Mouse (Mus musculus) kidney, adult 18-20 months (tissue): ENCODE data around the gene Bank1.

Experiments
- DNase-seq: peaks from one replicate; pipeline ENCODE4 v3.0.0; 2021

Bank1 gene

DNA sequence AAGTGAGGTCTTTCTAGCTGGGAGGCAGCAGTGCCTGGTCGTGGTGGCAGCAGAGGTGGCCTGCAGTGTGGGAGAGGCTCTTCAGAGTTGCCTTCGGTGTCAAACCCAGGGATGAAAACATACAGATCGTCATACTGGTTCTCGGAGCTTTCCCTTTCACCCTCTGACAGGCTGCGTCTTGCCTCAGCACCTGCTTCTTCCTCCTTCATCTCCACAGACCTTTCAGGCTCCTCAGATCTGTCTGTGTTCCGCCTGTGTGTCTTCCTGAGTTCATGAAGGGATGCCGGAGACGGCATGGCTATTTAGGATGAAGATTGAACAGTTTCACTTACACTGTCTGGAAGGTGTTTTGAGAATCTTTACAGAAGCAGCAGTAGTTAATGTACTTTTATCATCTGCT is 225.6 kb downstream of the Bank1 start:
- no peak for DNase-seq

DNA sequence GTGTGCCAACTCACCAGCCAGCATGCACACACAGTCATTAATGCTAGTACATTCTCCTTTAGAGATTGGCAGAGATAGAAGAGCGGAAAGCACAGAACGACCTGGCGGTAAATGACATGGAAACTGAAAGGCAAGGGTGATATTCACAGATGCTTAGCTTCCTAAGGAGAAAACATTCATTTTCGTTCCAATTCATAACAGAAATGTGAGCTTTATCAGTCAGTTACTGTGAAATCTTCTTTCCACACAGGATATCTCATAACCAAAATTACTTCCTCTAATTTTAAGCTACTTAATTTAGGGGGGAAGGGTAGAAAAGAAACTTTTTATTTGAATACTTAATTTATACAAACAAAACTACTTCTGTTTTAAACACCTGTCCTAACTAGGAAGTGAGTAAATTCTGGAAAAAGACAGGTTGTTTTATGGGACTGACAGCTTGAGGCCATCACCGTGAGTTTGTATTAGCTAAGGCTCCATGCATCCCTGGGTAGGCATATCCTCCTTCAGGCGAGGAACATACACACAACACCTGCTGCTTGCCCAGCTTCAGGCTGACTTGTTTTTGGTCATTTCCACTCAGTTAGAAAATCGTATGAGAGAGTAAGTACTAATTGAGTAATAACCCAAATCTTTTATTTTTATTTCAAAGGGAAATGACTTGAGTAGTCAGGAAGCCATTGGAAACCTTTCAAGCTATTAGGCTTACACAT is 238.8 kb downstream of the Bank1 start:
- no peak for DNase-seq

DNA sequence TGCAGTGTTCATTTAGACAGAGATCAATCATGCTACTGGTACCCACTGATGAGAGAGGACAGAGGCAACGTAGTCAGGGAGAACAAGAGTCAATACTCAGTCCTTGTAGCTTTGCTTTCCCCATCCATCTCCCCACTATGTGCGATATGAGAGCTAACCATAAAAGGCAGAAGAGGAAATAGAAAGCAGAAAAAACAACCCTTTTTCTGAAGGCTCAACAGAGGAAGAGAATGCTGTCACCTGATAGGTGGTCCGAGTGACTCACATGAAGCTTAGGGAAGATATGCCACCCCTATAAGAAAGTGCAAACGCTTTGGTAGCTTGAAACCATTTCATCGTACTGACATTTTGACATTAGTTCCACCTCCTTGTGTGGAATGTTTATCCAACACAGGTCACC is 239.4 kb downstream of the Bank1 start:
- no peak for DNase-seq

DNA sequence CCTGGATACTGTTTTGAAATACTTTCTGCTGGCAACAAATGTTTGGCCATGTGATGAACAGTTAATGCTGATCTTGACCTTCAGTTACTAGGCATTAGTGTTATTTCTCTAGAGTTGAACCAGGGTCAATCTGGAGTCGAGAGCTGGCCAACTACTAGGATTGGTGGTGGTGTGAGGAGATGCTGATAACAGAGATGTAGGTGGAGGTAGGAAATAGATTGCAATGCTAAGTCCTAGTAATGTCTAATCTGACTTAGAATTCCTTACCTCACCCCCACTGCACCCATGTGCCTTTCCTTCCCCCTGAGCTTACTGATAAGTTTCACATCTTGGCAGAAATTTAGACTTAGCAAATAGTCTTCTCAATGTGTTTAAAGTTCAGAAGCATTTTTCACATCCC is 240.8 kb downstream of the Bank1 start:
- no peak for DNase-seq

DNA sequence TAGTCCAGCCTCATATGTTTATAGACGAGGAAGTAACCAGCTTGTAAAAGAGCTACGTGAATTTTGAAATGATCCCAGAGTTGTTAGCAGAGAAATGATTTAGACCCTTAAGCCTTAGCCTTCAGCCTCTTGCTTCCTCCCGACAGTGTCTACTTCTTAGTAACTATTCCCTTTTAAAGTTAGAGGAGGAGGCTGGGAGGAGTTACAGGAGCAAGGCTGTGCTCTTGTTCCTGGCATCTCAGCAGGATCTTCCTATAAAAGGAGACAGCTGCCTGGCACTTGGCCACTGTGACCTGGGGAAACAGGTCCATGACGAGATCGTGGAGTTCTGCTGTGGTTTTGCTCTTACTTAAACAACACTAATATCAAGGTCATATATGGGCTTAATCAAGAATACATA is 241.8 kb downstream of the Bank1 start:
- peak; percentile 13 for DNase-seq

DNA sequence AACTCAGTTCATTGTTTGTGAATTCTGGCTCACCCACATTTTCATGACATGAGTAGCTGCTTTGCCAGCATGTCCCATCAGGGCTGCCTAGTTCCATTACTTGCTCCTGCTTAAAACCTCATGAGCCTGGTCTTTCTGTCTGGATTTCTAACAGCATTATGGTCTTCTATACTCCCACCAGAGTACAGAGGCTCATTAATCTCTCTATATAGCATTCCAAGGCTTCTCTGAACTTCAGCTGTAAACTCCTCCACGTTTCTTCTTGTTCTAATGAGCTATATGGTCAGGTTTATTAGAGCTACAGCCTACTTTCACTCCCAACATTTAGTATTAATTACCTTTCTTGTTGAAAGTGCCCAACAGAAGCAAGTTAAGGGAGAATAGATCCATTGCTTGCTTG is 244.6 kb downstream of the Bank1 start:
- DNase-seq: no peak

DNA sequence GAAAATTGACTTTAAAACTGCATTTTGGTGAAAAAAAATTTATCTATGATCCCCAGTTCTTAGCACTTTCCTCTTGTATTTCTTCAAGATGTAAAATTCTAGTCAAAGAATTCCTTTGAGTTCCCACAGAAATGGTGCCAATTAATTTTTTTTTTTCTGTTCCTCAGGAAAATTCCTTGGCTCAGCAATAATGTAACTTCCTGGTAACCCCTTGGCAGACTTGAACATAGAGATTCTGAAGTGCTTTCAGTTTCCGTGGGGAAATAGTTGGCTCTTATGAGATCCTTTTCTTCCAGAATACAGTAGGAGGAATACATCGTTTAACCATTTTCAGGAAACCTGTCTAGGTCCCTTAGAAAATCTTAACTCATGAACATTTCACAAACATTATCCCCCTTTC is 247.3 kb downstream of the Bank1 start:
- no peak for DNase-seq

DNA sequence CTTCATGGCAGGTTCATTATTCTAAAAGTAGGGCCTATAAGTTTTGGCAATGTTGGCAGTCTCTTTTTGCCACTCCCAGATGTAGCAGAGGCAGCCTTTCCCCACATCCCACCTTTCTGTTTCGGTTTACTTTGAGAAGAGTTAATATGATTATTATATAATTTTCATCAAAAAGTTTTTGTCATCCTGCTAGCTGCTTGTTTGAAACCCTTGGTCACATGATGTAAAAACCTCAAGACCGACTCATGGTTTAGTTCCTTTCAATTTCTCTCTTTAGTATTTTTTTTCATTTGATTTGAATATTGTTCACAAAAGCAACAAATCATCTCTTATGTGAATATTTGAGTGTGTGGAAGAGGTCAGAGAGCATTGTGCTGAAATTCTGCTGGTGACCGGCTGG is 255.5 kb downstream of the Bank1 start:
- no peak for DNase-seq

DNA sequence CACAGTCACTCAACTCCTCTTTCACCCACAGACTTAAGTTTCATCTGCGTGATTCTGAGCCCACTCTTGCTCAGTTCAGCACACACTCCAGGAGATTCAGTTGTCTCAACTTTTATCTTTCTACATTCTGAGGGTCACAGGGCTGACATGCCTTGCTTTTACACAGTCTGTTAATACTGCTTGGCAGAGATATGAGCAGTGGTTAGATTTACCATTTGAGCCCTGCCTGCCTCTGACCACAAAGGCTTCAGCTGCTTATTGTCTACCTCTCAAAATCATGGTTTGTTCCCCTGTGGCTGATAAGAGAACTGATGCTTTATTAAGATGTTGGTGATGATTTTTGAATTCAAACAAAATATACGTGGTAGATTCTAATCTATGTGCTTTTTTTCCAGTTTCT is 264.0 kb downstream of the Bank1 start:
- no peak for DNase-seq

DNA sequence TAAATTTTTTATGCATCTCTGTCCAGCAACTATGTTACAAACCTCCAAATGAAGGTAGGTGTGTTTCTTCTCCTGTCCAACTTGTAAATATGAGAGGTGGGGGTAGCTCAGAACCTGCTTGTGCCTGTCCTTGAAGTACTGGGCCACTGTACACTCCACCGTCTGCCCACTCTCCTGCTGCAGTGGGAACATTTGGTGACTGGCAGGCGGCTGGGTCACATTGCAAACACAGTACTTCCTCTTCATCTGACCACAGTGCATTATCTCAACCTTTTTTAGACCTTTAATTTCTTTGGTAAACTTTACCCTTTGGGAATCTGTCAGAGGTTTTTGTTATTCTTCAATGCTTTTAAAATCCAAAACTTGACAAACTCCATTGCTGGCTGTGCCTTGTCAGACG is 275.2 kb downstream of the Bank1 start:
- no peak for DNase-seq

DNA sequence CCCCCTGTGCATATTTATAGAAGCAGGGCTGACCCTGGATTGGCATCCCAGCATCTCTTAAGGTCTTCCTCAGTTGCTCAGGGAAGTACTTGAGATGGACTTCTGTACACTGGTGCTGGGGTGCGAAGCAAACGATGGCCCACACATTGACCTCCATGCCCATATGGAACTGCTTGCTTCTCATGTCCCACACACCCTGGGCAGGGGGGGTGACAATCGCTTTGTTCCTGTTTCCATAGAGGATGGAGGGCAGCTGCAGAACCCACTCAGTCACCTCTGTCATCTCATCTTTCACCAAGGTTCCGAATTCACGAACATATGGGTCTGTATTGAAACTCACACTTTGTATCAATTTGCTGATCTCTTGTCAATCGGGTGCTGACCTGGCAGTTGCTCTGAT is 275.7 kb downstream of the Bank1 start:
- no peak for DNase-seq

DNA sequence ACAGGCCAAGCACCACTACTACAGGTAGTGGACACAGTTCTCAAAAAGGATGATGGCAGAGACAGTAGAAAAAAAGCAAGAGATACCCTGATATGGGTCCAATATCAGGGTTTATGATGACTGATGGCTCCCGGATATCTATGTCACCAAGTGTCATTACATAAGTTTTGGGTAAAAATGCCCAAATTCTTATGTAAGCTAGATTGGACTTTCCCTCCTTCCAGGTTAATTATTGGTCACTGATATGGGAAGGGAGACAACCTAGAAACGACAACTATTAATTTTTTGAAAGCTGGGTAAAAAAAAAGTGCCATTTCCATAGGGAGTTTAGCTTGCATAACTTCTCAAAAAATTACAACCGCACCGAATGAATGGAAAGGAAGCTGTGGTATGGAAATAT is 277.8 kb downstream of the Bank1 start:
- no peak for DNase-seq

DNA sequence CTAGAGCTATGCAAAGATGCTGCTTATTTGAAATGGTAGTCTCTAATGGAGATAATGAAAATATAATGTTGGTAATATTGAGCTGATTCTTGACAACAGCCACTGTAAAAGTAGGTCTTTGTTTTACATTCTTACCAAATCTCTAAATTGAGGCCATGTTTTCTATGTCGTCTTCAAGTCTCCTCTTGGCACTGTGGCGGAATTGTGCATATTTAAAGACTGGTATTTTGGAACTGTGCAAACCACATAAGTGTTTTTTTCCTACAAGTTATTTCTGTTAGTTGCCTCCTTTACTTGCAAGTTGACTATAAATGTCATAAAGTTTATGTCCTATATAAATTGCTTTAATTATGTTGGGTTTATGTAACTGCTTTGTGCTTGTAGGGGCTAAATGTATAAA is 280.5 kb downstream of the Bank1 start:
- no peak for DNase-seq

DNA sequence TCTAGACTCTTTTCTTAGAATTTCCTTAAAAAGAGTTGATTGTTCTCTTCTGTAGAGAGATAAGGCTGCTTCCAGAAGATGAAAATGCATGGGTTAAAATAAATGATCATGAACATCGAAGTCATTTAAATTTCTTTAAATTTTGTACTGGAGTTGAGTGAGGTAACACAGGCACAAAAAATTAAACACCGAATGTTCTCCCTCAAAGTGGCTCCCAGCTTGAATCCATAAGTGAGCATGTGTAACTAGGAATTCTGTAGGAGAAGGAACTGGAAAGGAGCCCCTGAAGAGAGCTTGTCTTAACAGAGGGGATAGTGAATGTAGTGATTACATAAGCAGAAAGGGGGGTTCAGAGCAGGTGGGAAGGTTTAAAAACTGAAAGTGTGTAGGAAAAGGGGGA is 285.8 kb downstream of the Bank1 start:
- DNase-seq: no peak

DNA sequence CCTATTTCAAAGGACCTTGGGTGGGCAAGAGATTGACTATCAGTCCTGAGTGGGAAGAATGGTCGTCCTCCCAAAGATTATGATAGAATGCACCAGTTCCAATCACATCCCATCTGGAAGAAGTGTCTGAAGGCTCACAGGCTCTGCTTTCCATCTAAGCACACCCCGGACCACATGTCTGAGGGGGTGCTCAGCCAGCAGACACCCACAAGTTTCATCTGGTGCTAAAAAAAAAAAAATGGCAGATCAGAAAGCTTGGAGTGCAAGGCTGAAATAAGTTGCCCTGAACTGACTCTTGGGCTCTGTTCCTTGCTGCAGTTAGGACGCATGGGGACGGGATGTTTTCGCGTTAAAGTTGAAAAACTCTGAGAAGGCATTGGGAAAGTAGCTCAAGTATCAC is 286.4 kb downstream of the Bank1 start:
- no peak for DNase-seq

DNA sequence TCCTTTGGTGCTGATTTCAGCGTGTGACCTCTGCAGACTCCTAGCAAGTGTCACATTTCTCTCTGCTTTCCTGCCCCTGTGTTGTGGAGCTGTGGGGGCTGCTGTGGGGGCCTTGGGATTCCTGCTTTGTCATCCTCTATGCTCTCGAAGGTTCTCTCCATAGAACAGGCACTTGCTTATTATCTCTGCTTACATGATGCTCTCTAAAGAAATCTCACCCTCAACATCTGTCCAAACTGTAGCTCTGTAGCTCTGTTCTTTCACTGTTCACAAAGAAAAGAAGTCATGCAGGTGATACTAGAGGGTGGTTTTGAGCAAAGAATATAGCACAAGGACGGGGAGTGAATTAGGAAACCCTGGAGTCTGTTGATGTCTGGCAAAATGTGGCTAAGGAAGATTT is 288.6 kb downstream of the Bank1 start:
- no peak for DNase-seq

DNA sequence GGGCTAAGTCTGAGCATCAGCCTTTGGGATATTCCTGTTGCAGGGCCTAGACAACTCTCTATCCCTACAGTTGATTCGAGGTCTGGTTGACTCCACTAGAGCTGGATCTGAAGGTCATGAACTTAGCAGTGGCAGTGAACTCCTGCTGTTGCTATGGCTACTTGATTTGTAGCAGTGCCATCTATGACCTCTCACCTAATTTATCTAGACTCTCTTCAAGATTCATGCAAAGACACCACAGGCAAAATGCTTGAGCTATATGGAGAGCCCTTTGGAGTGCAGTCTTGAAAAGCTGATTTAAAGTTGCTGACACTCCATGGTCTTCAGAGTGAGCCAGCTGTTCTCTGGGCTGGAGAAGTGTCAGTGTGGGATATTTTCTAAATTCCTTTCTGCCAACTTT is 290.1 kb downstream of the Bank1 start:
- DNase-seq: no peak

DNA sequence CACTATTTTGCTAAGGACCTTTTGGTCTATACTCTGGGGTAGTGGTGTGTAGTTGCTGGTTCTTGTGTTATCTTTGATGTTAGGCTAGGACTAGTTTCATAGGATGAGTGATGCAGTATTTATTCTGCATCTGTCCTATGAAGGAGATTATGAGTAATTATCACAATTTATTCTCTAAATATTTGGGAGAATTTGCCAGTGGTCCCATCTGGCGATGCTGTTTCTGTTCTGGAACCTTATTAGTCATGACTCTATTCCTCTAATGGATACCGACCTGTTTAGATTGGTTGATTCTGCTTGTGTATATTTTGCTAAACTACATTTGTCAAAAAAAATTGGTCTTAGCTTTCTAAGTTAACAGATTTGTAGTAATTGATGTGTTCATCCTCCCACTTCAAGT is 301.0 kb downstream of the Bank1 start:
- DNase-seq: no peak

DNA sequence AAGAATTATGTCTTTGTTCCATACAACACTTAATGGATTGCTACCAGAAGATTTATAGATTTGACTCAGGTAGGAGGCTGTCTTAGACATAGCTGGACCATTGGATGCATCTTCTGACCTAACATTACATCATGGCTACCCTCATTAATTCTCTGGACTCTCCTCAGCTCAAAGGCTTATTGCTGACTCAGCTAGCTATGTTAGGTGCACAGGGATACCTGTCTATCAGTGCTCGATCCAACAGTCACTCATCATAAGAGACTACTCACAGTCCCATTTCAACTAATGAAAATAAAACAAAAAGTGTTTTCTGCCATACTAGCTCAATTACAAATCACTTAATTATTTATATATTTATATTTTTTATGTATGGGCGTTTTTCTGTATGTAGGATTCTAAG is 308.3 kb downstream of the Bank1 start:
- no peak for DNase-seq

DNA sequence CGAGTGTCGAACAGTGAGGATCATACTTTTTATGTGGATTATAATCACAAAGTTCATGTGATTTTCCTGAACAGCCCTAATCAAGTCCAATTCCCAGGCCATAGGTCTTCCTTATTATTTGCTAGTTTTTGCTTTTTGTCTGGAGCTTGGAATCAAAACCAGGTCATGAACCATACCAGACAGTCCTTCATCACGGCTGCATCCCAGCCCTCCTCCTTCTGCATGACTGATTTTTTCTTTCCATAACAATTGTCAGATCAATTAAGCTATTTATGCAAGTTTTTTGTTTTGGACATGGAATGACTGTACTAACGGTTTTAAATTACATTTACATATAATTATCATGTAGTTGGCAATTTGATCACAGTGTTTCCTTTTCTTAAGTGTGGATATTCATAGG is 315.2 kb downstream of the Bank1 start:
- no peak for DNase-seq

DNA sequence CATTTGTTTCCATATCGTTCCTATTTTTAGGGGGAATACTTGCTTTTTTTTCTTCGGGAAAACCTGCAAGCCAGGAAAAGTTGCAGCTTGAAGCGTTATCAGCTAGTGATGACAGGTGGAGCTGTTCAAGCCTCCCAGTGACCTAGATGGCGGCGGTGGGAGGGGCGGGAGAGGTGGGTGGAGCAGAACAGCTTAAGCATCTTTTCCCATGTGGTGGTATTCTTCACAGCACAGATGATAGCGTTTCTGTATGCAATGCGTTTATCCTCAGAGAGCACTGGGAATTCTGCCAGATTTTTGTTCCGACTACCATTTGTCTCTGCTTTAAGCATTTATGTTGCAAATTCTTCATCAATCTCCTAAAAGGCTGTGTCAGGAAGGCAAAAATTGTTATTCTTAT is 318.0 kb downstream of the Bank1 start:
- DNase-seq: no peak

DNA sequence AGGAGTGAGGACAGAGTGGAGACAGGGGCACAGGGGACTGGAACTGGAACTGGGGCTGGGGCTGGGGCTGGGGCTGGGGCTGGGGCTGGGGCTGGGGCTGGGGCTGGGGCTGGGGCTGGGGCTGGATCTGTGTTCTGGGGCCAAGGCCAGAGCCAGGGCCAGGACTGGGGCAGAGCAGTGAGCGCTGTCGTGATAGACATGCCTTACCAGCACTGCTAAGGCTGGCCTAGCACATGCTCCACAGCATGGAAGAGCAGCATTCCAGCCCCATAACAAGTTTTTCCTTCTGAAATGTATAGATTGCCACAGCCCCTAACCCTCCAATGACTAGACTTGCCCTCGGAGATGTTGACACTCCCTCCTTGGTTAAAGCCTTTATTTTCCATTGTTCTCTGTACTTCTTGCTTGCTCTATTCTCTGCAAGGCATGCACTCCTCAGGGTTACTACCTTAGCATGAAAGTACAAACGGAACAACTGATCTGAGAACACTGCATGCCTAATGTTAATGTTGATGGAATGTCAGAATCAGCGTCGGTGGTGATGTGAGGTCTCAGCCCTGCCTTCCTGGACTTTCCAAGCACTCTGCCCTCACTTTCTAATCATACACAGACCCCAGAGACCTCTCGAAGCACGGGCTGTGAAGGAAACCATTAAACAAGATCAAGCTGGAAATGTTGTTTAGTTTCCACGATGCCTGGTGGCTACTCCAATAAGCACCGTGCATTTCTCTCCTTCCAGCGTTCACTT is 318.6 kb downstream of the Bank1 start:
- DNase-seq: no peak
